Mouse (Mus musculus): ENCODE results near the gene Pik3r1. TPM values are rescaled to one million over a fixed set of nuclear protein-coding genes. Genes with fewer than 3 reads are reported as not detected.

The Pik3r1 gene
- 33.1 and 35.2 TPM in 2 replicates for polyA plus RNA-seq (2012; rRNA removed)

DNA sequence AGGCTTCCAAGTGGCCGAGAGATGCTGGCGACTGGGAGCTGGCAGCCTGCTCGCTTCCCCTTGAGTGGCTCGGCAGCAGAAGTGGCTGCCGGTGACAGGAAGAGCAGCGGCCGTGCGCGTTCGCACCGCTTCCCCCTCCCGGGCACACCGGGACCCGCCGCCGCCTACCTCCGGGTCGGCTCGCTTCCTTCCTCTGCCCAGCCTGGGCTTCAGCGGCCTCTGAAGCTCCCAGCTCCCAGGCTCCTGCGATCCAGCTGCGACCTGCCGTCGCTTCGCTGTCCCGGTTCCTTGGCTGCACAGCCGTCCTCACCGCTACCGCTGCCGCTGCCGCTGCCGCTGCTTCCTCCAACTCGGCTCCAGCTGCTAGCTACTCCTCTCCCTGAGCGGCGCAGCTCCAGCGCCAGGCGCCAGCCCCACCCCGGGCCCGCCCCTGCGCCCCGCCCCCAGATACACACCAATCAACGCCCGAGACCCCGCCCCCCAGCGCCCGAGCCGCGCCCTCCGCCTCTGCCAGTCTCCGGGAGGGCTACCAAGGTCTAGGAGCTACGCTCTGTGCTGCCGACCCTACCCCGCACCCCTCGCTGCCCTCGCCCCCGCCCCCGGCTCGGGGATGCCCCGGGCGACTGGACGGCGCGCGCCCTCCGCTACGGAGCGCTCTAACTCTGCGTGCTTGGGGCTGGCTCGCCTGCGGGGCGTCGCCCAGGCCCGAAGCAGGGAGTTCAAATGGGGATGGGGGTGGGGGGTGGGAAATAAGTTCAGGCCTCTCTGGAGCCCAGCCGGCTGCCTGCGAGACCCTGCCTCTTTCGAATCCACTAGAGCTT, at the start of gene Pik3r1:
Gene Pik3r1, minus strand, starts transcription at position 409 of the 821 bp plus-strand sequence.
- under 1% methylated on average over 66 of the region's 76 CpGs for WGBS
- peak; percentile 98 for DNase-seq
- no peaks in the 10 kb centered on the region for H3K27me3 ChIP-seq (ENCODE audit: control insufficient read depth, insufficient read depth, low read length)
- TF ChIP-seq POLR2A (IDR thresholded peaks at IDR 0.05; ENCODE audit: control insufficient read depth, extremely low read depth, insufficient read depth, low read length, poor library complexity) (peak; percentile 95; the same call in 1 of the 2 replicates), CTCF (IDR thresholded peaks at IDR 0.05; ENCODE audit: borderline replicate concordance, control insufficient read depth, extremely low read depth, insufficient read depth, low read length, poor library complexity) (0 out of 2 replicates have a peak, but pooled peaks have one; percentile 25)
- H3K36me3 ChIP-seq (ENCODE audit: control insufficient read depth, insufficient read depth, low read length), result no peaks in the 10 kb centered on the region
- peak within 1 kb of the TSS; percentile 89 for H3K4me3 ChIP-seq (ENCODE audit: control insufficient read depth, insufficient read depth, low read length)
- peaks cover 16% of the 10 kb centered on the region for H3K4me1 ChIP-seq (replicated peaks; ENCODE audit: control insufficient read depth, insufficient read depth, low read length)
- peak within 1 kb of the TSS; percentile 83 for H3K27ac ChIP-seq (ENCODE audit: control insufficient read depth, insufficient read depth, low read length)

DNA sequence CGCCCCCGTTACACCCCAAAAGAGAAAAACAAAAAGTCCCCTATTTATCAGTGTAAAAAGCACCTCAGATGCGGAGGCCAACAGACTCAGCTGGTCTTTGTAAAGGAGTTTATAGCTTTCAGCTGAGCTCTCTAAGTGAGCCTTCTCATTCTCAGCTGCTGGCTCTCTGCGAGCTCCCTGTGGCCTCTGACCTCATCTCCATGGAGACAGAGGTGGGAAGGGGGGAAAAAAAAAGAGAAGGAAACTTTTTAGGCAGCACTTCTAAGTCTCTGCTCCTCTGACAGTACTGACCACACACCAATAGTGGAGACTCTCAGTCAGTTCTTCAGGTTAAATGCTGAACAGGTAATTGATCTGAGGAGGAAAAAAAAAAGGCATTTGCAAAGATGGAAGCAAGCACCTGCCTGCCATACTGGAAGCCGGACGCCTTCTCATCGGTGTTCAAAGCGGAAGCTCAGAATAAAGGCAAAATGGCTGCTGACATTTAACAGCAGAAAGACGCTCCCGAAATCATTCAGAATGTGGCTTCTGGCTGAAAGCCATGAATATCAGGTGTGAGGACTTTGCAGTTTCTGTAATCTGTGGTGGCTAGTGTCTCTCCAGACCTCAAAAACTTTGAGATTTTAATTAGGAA, 45.4 kb upstream of the Pik3r1 start:
- DNase-seq, result no peak

DNA sequence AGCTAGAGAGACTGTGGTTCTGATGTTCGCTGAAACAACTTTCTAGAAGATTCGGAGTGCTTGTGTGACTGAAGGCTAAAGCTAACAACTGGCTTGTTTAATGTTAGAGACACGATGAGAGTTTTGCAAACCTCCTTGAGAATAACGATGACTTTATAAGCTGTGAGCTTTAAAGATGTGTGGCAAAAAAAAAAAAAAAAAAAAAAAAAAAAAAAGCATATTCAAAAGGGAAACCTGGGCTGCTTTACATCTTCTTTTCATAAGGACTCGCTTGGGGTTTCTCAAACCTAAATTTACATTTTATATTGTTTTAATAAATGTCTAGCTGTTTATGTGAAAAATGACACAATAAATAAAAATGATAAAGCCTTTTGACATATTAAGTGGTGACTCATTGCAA, 44.3 kb upstream of the Pik3r1 start:
- no peak overlapping the region for H3K27ac ChIP-seq (ENCODE audit: control insufficient read depth, insufficient read depth, low read length)
- H3K36me3 ChIP-seq (ENCODE audit: control insufficient read depth, insufficient read depth, low read length), result no peaks in the 10 kb centered on the region
- 78% methylated on average over 5 of the region's 5 CpGs for WGBS
- H3K4me1 ChIP-seq (replicated peaks; ENCODE audit: control insufficient read depth, insufficient read depth, low read length), result no peaks in the 10 kb centered on the region
- no peak overlapping the region for H3K4me3 ChIP-seq (ENCODE audit: control insufficient read depth, insufficient read depth, low read length)
- TF ChIP-seq POLR2A (IDR thresholded peaks at IDR 0.05; ENCODE audit: control insufficient read depth, extremely low read depth, insufficient read depth, low read length, poor library complexity) (no peak), CTCF (IDR thresholded peaks at IDR 0.05; ENCODE audit: borderline replicate concordance, control insufficient read depth, extremely low read depth, insufficient read depth, low read length, poor library complexity) (no peak)
- H3K27me3 ChIP-seq (ENCODE audit: control insufficient read depth, insufficient read depth, low read length), result no peaks in the 10 kb centered on the region
- no peak for DNase-seq

More for the DNA sequence above, 45.4 kb upstream of the Pik3r1 start:
- Histone ChIP-seq H3K27ac (ENCODE audit: control insufficient read depth, insufficient read depth, low read length) (no peak overlapping the region), H3K27me3 (ENCODE audit: control insufficient read depth, insufficient read depth, low read length) (no peaks in the 10 kb centered on the region), H3K36me3 (ENCODE audit: control insufficient read depth, insufficient read depth, low read length) (no peaks in the 10 kb centered on the region), H3K4me1 (replicated peaks; ENCODE audit: control insufficient read depth, insufficient read depth, low read length) (no peaks in the 10 kb centered on the region), H3K4me3 (ENCODE audit: control insufficient read depth, insufficient read depth, low read length) (no peak overlapping the region)
- 55% methylated on average over 10 of the region's 10 CpGs for WGBS
- TF ChIP-seq CTCF (IDR thresholded peaks at IDR 0.05; ENCODE audit: borderline replicate concordance, control insufficient read depth, extremely low read depth, insufficient read depth, low read length, poor library complexity) (no peak), POLR2A (IDR thresholded peaks at IDR 0.05; ENCODE audit: control insufficient read depth, extremely low read depth, insufficient read depth, low read length, poor library complexity) (no peak)

DNA sequence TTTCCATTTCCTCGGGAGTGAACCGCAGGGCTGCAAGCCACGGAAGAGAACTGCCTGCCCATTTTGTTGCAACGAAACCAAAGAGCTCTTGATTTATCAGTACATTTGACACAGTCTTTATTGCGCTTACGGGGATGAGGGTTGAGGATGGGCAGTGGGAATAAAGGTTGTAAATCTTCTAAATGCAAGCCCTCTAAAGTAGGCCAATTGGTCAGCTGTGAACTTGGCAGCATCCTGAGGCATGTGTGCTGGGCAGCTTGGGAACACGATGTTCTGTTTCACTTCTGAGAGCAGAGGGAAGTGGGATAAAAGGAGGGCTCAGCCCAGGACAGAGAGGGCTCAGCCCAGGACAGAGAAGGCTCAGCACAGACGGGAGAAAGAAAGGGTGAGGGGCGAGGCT, 43.9 kb upstream of the Pik3r1 start:
- no peak for DNase-seq
- Histone ChIP-seq H3K36me3 (ENCODE audit: control insufficient read depth, insufficient read depth, low read length) (no peaks in the 10 kb centered on the region), H3K27me3 (ENCODE audit: control insufficient read depth, insufficient read depth, low read length) (no peaks in the 10 kb centered on the region), H3K4me3 (ENCODE audit: control insufficient read depth, insufficient read depth, low read length) (no peak overlapping the region), H3K4me1 (replicated peaks; ENCODE audit: control insufficient read depth, insufficient read depth, low read length) (no peaks in the 10 kb centered on the region), H3K27ac (ENCODE audit: control insufficient read depth, insufficient read depth, low read length) (no peak overlapping the region)
- TF ChIP-seq POLR2A (IDR thresholded peaks at IDR 0.05; ENCODE audit: control insufficient read depth, extremely low read depth, insufficient read depth, low read length, poor library complexity) (no peak), CTCF (IDR thresholded peaks at IDR 0.05; ENCODE audit: borderline replicate concordance, control insufficient read depth, extremely low read depth, insufficient read depth, low read length, poor library complexity) (no peak)
- 59% methylated on average over 9 of the region's 9 CpGs for WGBS

- no peaks in the 10 kb centered on the region for H3K4me1 ChIP-seq (replicated peaks; ENCODE audit: control insufficient read depth, insufficient read depth, low read length)
- no peak for DNase-seq
- H3K4me3 ChIP-seq (ENCODE audit: control insufficient read depth, insufficient read depth, low read length), result no peak overlapping the region
- H3K27ac ChIP-seq (ENCODE audit: control insufficient read depth, insufficient read depth, low read length), result no peak overlapping the region
- H3K27me3 ChIP-seq (ENCODE audit: control insufficient read depth, insufficient read depth, low read length), result no peaks in the 10 kb centered on the region
- 96% methylated on average over 7 of the region's 7 CpGs for WGBS
- no peaks in the 10 kb centered on the region for H3K36me3 ChIP-seq (ENCODE audit: control insufficient read depth, insufficient read depth, low read length)
- no peak for TF ChIP-seq CTCF (IDR thresholded peaks at IDR 0.05; ENCODE audit: borderline replicate concordance, control insufficient read depth, extremely low read depth, insufficient read depth, low read length, poor library complexity)
- TF ChIP-seq POLR2A (IDR thresholded peaks at IDR 0.05; ENCODE audit: control insufficient read depth, extremely low read depth, insufficient read depth, low read length, poor library complexity), result no peak
Measured at GRCm38 (mm10) chr13:101810667-101811066, 42.6 kb upstream of the Pik3r1 start.

- Histone ChIP-seq H3K36me3 (ENCODE audit: control insufficient read depth, insufficient read depth, low read length) (no peaks in the 10 kb centered on the region), H3K27ac (ENCODE audit: control insufficient read depth, insufficient read depth, low read length) (no peak overlapping the region), H3K4me1 (replicated peaks; ENCODE audit: control insufficient read depth, insufficient read depth, low read length) (no peaks in the 10 kb centered on the region), H3K4me3 (ENCODE audit: control insufficient read depth, insufficient read depth, low read length) (no peak overlapping the region), H3K27me3 (ENCODE audit: control insufficient read depth, insufficient read depth, low read length) (no peaks in the 10 kb centered on the region)
- DNase-seq, result no peak
- TF ChIP-seq POLR2A (IDR thresholded peaks at IDR 0.05; ENCODE audit: control insufficient read depth, extremely low read depth, insufficient read depth, low read length, poor library complexity) (no peak), CTCF (IDR thresholded peaks at IDR 0.05; ENCODE audit: borderline replicate concordance, control insufficient read depth, extremely low read depth, insufficient read depth, low read length, poor library complexity) (no peak)
- 98% methylated on average over 3 of the region's 3 CpGs for WGBS
Measured at GRCm38 (mm10) chr13:101809796-101810195, 41.8 kb upstream of the Pik3r1 start.

All from thymus, adult 2 months (tissue).